Mouse (Mus musculus): ENCODE measurements around the gene Chst11. TPM values are rescaled to one million over a fixed set of nuclear protein-coding genes. Genes with fewer than 3 reads are reported as not detected.
A peak's percentile ranks its signal among the peaks of the same experiment; 100 is the strongest.

Chst11 gene
- polyA plus RNA-seq, 1 experiment from 2014 or later, result 0.99 TPM

- H3K9me3 ChIP-seq, result no peaks in the 10 kb centered on the region
- H3K27ac ChIP-seq, result 0 out of 2 replicates have a peak overlapping the region, but pooled peaks have one; percentile 74
- no peak overlapping the region for H3K4me3 ChIP-seq
- H3K36me3 ChIP-seq (replicated peaks), result no peaks in the 10 kb centered on the region
- no peaks in the 10 kb centered on the region for H3K27me3 ChIP-seq (ENCODE audit: poor library complexity, severe bottlenecking)
- 85% methylated on average over 12 of the region's 12 CpGs for WGBS
- DNase-seq (ENCODE audit: extremely low spot score, low spot score), result no peak
- peaks cover 35% of the 10 kb centered on the region for H3K4me1 ChIP-seq
Measured at GRCm38 (mm10) chr10:83209388-83209787, 224.1 kb downstream of the Chst11 start.

- Histone ChIP-seq H3K4me3 (no peak overlapping the region), H3K27me3 (ENCODE audit: poor library complexity, severe bottlenecking) (no peaks in the 10 kb centered on the region), H3K27ac (peak overlapping the region; percentile 74), H3K9me3 (no peaks in the 10 kb centered on the region), H3K36me3 (replicated peaks) (no peaks in the 10 kb centered on the region), H3K4me1 (peaks cover 35% of the 10 kb centered on the region)
- DNase-seq (ENCODE audit: extremely low spot score, low spot score), result no peak
- WGBS, result 79% methylated on average over 16 of the region's 16 CpGs
Measured at GRCm38 (mm10) chr10:83210122-83210521, 224.8 kb downstream of the Chst11 start.

- peak; percentile 35 for DNase-seq (ENCODE audit: extremely low spot score, low spot score)
- peak overlapping the region; percentile 74 for H3K27ac ChIP-seq
Measured at GRCm38 (mm10) chr10:83210968-83211583, 225.8 kb downstream of the Chst11 start.

GRCm38 (mm10) chr10:83212618-83213017 lies 227.3 kb downstream of the Chst11 start:
- DNase-seq (ENCODE audit: extremely low spot score, low spot score), result no peak
- whole genome bisulfite sequencing, result 91% methylated on average over 4 of the region's 4 CpGs
- no peak overlapping the region for H3K4me3 ChIP-seq
- H3K27ac ChIP-seq, result 0 out of 2 replicates have a peak overlapping the region, but pooled peaks have one; percentile 66
- peaks cover 35% of the 10 kb centered on the region for H3K4me1 ChIP-seq
- peaks cover 8% of the 10 kb centered on the region; the same call in 1 of the 2 replicates for H3K27me3 ChIP-seq (ENCODE audit: poor library complexity, severe bottlenecking)
- H3K9me3 ChIP-seq, result no peaks in the 10 kb centered on the region
- H3K36me3 ChIP-seq (replicated peaks), result no peaks in the 10 kb centered on the region

More at GRCm38 (mm10) chr10:83210968-83211583, 225.8 kb downstream of the Chst11 start:
- H3K9me3 ChIP-seq, result no peaks in the 10 kb centered on the region
- H3K36me3 ChIP-seq (replicated peaks), result no peaks in the 10 kb centered on the region
- H3K4me3 ChIP-seq, result no peak overlapping the region
- peaks cover 35% of the 10 kb centered on the region for H3K4me1 ChIP-seq
- H3K27me3 ChIP-seq (ENCODE audit: poor library complexity, severe bottlenecking), result no peaks in the 10 kb centered on the region
- WGBS, result 31% methylated on average over 6 of the region's 6 CpGs

GRCm38 (mm10) chr10:83215559-83215958 lies 230.3 kb downstream of the Chst11 start:
- H3K9me3 ChIP-seq, result no peaks in the 10 kb centered on the region
- peaks cover 23% of the 10 kb centered on the region for H3K4me1 ChIP-seq
- no peaks in the 10 kb centered on the region for H3K36me3 ChIP-seq (replicated peaks)
- no peak overlapping the region for H3K4me3 ChIP-seq
- H3K27ac ChIP-seq, result no peak overlapping the region
- 79% methylated on average over 5 of the region's 5 CpGs for WGBS
- peaks cover 8% of the 10 kb centered on the region; the same call in 1 of the 2 replicates for H3K27me3 ChIP-seq (ENCODE audit: poor library complexity, severe bottlenecking)
- no peak for DNase-seq (ENCODE audit: extremely low spot score, low spot score)

- 83% methylated on average over 5 of the region's 5 CpGs for WGBS
- H3K4me3 ChIP-seq, result no peak overlapping the region
- DNase-seq (ENCODE audit: extremely low spot score, low spot score), result no peak
- H3K9me3 ChIP-seq, result no peaks in the 10 kb centered on the region
- H3K27me3 ChIP-seq (ENCODE audit: poor library complexity, severe bottlenecking), result peaks cover 8% of the 10 kb centered on the region; the same call in 1 of the 2 replicates
- no peak overlapping the region for H3K27ac ChIP-seq
- no peaks in the 10 kb centered on the region for H3K36me3 ChIP-seq (replicated peaks)
- peaks cover 6% of the 10 kb centered on the region for H3K4me1 ChIP-seq
Measured at GRCm38 (mm10) chr10:83217256-83217655, 232.0 kb downstream of the Chst11 start.

GRCm38 (mm10) chr10:83218778-83219177 lies 233.5 kb downstream of the Chst11 start:
- Histone ChIP-seq H3K9me3 (no peaks in the 10 kb centered on the region), H3K36me3 (replicated peaks) (no peaks in the 10 kb centered on the region), H3K4me1 (0 out of 2 replicates have a peak, but pooled peaks cover 3% of the 10 kb centered on the region), H3K27me3 (ENCODE audit: poor library complexity, severe bottlenecking) (peaks cover 8% of the 10 kb centered on the region; the same call in 1 of the 2 replicates), H3K4me3 (no peak overlapping the region), H3K27ac (no peak overlapping the region)
- DNase-seq (ENCODE audit: extremely low spot score, low spot score), result no peak
- WGBS, result 62% methylated on average over 2 of the region's 2 CpGs

GRCm38 (mm10) chr10:83219729-83220128 lies 234.4 kb downstream of the Chst11 start:
- Histone ChIP-seq H3K9me3 (no peaks in the 10 kb centered on the region), H3K36me3 (replicated peaks) (no peaks in the 10 kb centered on the region), H3K27me3 (ENCODE audit: poor library complexity, severe bottlenecking) (peaks cover 8% of the 10 kb centered on the region; the same call in 1 of the 2 replicates), H3K4me1 (0 out of 2 replicates have a peak, but pooled peaks cover 3% of the 10 kb centered on the region), H3K27ac (no peak overlapping the region), H3K4me3 (no peak overlapping the region)
- DNase-seq (ENCODE audit: extremely low spot score, low spot score), result peak; percentile 68
- WGBS, result 26% methylated on average over 12 of the region's 12 CpGs

- no peak for DNase-seq (ENCODE audit: extremely low spot score, low spot score)
- no peaks in the 10 kb centered on the region for H3K36me3 ChIP-seq (replicated peaks)
- H3K4me3 ChIP-seq, result no peak overlapping the region
- 89% methylated on average over 10 of the region's 10 CpGs for WGBS
- no peak overlapping the region for H3K27ac ChIP-seq
- 0 out of 2 replicates have a peak, but pooled peaks cover 3% of the 10 kb centered on the region for H3K4me1 ChIP-seq
- no peaks in the 10 kb centered on the region for H3K9me3 ChIP-seq
- peaks cover 8% of the 10 kb centered on the region; the same call in 1 of the 2 replicates for H3K27me3 ChIP-seq (ENCODE audit: poor library complexity, severe bottlenecking)
Measured at GRCm38 (mm10) chr10:83220217-83220616, 234.9 kb downstream of the Chst11 start.

- Histone ChIP-seq H3K4me1 (0 out of 2 replicates have a peak, but pooled peaks cover 3% of the 10 kb centered on the region), H3K4me3 (no peak overlapping the region), H3K9me3 (no peaks in the 10 kb centered on the region), H3K36me3 (replicated peaks) (no peaks in the 10 kb centered on the region), H3K27me3 (ENCODE audit: poor library complexity, severe bottlenecking) (peaks cover 8% of the 10 kb centered on the region; the same call in 1 of the 2 replicates), H3K27ac (no peak overlapping the region)
- WGBS, result 89% methylated on average over 3 of the region's 3 CpGs
- no peak for DNase-seq (ENCODE audit: extremely low spot score, low spot score)
Measured at GRCm38 (mm10) chr10:83220847-83221246, 235.5 kb downstream of the Chst11 start.

- no peaks in the 10 kb centered on the region for H3K4me1 ChIP-seq
- H3K9me3 ChIP-seq, result no peaks in the 10 kb centered on the region
- no peak overlapping the region for H3K4me3 ChIP-seq
- H3K36me3 ChIP-seq (replicated peaks), result no peaks in the 10 kb centered on the region
- no peak overlapping the region for H3K27ac ChIP-seq
- 55% methylated on average over 3 of the region's 3 CpGs for WGBS
- DNase-seq (ENCODE audit: extremely low spot score, low spot score), result peak; percentile 34
- H3K27me3 ChIP-seq (ENCODE audit: poor library complexity, severe bottlenecking), result no peaks in the 10 kb centered on the region
Measured at GRCm38 (mm10) chr10:83224999-83225398, 239.7 kb downstream of the Chst11 start.

- Histone ChIP-seq H3K36me3 (replicated peaks) (no peaks in the 10 kb centered on the region), H3K9me3 (no peaks in the 10 kb centered on the region), H3K4me3 (no peak overlapping the region), H3K4me1 (no peaks in the 10 kb centered on the region), H3K27ac (no peak overlapping the region), H3K27me3 (ENCODE audit: poor library complexity, severe bottlenecking) (no peaks in the 10 kb centered on the region)
- WGBS, result 89% methylated on average over 4 of the region's 4 CpGs
- DNase-seq (ENCODE audit: extremely low spot score, low spot score), result no peak
Measured at GRCm38 (mm10) chr10:83228626-83229025, 243.3 kb downstream of the Chst11 start.

- H3K9me3 ChIP-seq, result no peaks in the 10 kb centered on the region
- no peak overlapping the region for H3K27ac ChIP-seq
- H3K4me3 ChIP-seq, result no peak overlapping the region
- no peaks in the 10 kb centered on the region; the same call in 1 of the 2 replicates for H3K27me3 ChIP-seq (ENCODE audit: poor library complexity, severe bottlenecking)
- WGBS, result 92% methylated on average over 3 of the region's 3 CpGs
- no peaks in the 10 kb centered on the region for H3K36me3 ChIP-seq (replicated peaks)
- DNase-seq (ENCODE audit: extremely low spot score, low spot score), result no peak
- H3K4me1 ChIP-seq, result peaks cover 7% of the 10 kb centered on the region; the same call in 1 of the 2 replicates
Measured at GRCm38 (mm10) chr10:83233967-83234366, 248.7 kb downstream of the Chst11 start.
